Mouse (Mus musculus) megakaryocyte-erythroid progenitor cell, adult 5 weeks (primary cell): ENCODE data around the gene Tmprss15. TPM values are rescaled to one million over a fixed set of nuclear protein-coding genes. Genes with fewer than 3 reads are reported as not detected.

ENCODE experiments used
- polyA plus RNA-seq: library from polyadenylated mRNA; stranded (reverse); fragments of >175 nt; gene quantifications from 2 replicates; pipeline ENCODE4 v1.2.3, GENCODE M21; 2012

Tmprss15 gene
- polyA plus RNA-seq, result not detected in 2 replicates

DNA sequence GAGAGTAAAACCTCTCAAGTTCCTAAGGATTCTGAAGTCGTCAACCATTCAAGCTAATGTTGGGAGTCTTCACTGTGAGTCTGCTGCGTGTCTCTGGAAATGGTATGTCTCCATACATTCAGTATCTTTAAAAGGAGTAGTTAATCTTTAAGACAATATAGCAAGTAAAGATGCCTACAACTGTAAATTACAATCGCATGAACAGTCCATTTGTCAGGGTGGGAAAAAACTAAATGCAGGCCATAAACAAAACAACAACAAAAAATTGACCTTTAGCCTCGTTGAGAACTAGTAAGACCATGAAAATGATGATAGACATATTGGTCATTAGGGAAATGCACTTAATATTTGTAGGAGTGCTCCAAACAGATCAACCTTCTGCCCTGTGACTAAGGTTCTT, at the start of gene Tmprss15:
Gene Tmprss15, minus strand, starts transcription at position 101 of the 400 bp plus-strand sequence.

DNA sequence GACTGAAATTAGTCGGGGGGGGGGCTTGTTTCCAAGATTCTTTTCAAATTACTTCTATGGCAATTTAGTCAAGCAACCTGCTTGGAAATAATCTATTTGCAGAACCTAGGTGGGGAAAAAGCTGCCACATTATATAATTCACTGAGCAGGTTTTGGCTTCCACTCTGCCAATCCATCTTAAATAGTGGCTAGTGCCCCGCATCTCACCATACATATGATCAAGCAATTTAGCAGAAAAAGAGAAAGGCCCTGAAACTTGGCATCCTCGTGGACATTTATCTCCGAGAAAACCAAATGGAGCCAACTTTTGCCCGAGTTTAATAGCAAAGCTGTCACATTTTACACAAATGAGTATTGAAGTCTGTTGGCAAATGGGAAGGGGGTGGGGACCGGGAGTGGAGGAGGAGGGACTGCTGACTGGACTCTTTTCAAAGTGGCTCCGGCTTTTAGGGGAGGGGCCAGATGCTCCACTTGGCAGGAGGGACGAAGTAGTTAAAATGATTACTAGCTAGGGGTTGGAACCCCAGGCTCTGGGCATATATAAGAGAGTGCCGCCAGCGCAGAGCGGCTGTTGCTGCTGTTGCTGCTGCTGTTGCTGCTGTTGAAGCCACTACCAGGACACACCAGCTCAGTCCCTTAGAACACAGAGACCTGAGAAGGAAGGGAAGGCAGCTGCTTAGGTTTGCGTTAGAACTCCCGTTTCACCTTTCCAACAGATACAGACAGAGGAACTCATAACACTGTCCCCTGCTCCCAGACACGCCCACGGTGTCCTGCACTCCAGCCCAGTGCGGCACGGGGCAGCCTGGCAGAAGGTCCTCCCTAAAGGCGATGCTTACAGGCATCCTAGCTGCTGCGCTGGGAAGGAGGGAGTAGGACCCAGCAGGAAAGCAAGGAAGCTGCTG, 160.3 kb downstream of the Tmprss15 start, which contains the start of gene Chodl:
Gene Chodl, plus strand, starts transcription at position 567 of the 905 bp plus-strand sequence.

Other genes starting within 250 kb of the Tmprss15 start
- gene Chodl, start 160.1 kb downstream of the Tmprss15 start, polyA plus RNA-seq, result not detected in 2 replicates